Mouse (Mus musculus) lung, embryonic 14.5 days (tissue): Measurements from ENCODE around the gene Nxf3. TPM values are rescaled to one million over a fixed set of nuclear protein-coding genes. Genes with fewer than 3 reads are reported as not detected.
"Not testable (repeated sequence)": the region's sequence is repeated elsewhere in the genome, so short reads cannot be mapped to it uniquely, and the experiment has no call there.

Experiments used
- ATAC-seq: fragments of 200-750 bp; cut with Nextera tagmentation; 2 replicates; pipeline ENCODE4 v1.8.0; 2017; ENCODE audit warnings: mild to moderate bottlenecking, moderate TSS enrichment, moderate library complexity; ENCODE audit not compliant: insufficient read depth
- DNase-seq: peaks from one replicate; pipeline ENCODE4 v3.0.0-alpha.2; 2015
- H3K27ac ChIP-seq: fragments of 300-500 bp; sonication (generic); 2 replicates; pipeline ENCODE4 v1.5.1; 2014; ENCODE audit warnings: low read depth, mild to moderate bottlenecking, moderate library complexity
- H3K27me3 ChIP-seq: fragments of 300-500 bp; sonication (generic); 2 replicates; pipeline ENCODE4 v1.6.1; 2014; ENCODE audit warnings: low read length, control low read depth; ENCODE audit not compliant: insufficient read depth
- H3K36me3 ChIP-seq: fragments of 300-500 bp; sonication (generic); 2 replicates; pipeline ENCODE4 v1.6.1; 2014; ENCODE audit warnings: control low read depth; ENCODE audit not compliant: insufficient read depth
- H3K4me1 ChIP-seq: fragments of 300-500 bp; sonication (generic); 2 replicates; pipeline ENCODE4 v1.6.1; 2014; ENCODE audit warnings: antibody characterized with exemption, control low read depth; ENCODE audit not compliant: insufficient read depth
- H3K4me2 ChIP-seq: fragments of 300-500 bp; sonication (generic); 2 replicates; pipeline ENCODE4 v1.6.1; 2014; ENCODE audit warnings: mild to moderate bottlenecking
- H3K4me3 ChIP-seq: fragments of 300-500 bp; sonication (generic); 2 replicates; pipeline ENCODE4 v1.5.1; 2014; ENCODE audit warnings: low read depth, low read length
- H3K9ac ChIP-seq: fragments of 300-500 bp; sonication (generic); 2 replicates; pipeline ENCODE4 v1.6.1; 2014
- H3K9me3 ChIP-seq: fragments of 300-500 bp; sonication (generic); 2 replicates; pipeline ENCODE4 v1.6.1; 2016; ENCODE audit warnings: low read depth, low read length, control low read depth
- CTCF ChIP-seq: IDR thresholded peaks from 2 replicates; pipeline ENCODE4 v1.5.1; 2016; ENCODE audit warnings: antibody characterized with exemption, low read depth
- WGBS: fragments of 180-500 bp; shearing (Covaris S2); extraction: QIAGEN DNeasy Blood & Tissue Kit; methylation state at CpG from one replicate; pipeline ENCODE4 v1.1.7; 2014; 5-methylcytosine and 5-hydroxymethylcytosine counted together
- polyA plus RNA-seq: library from polyadenylated mRNA; unstranded; fragments of >200 nt; fragmentation: Nextera tagmentation; extraction: Ambion mirVana; gene quantifications from 2 replicates; pipeline ENCODE4 v1.2.1, GENCODE M21; 2014

Gene Nxf3
- polyA plus RNA-seq, 1 experiment from 2014 or later = 0.12 TPM

DNA sequence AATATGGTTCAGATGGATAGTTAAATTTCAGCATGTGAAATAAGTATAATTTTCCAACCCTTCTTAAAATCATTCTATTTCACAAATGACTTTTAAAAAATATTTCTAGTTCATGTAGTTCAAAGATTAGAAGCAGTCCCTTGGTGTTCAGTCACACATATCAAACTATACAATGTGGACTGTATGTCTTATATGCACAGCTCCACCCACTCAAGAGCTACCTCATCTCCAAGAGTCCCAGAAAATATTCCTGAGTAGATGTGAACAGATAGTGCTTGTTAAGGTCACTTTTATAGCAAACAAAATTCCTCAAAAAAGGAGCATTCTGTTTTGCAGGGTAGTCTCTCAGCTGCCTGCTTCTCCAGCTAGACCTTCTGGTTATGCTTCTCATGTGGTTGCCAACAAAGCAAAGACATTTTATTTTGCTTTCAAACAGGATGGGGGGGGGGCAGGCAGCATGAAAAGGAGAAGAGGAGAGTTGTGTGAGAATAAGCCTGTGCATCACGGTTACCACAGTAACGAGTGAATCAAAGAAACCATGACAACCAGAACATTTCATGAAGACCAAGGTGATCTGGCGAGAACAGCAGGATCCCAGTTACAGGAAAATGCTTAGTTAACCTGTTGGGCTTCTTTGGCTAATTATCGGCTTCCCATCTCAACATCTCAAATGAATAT is 19.1 kb upstream of the Nxf3 start:
- TF ChIP-seq CTCF = no peak
- no peak for DNase-seq
- Histone ChIP-seq H3K27ac (no peak overlapping the region), H3K9me3 (no peaks in the 10 kb centered on the region), H3K27me3 (no peaks in the 10 kb centered on the region), H3K4me1 (no peaks in the 10 kb centered on the region), H3K4me3 (no peak overlapping the region), H3K4me2 (no peak overlapping the region), H3K36me3 (no peaks in the 10 kb centered on the region), H3K9ac (no peak overlapping the region)
- WGBS = 71% methylated on average over 4 of the region's 4 CpGs
- no peak for ATAC-seq

DNA sequence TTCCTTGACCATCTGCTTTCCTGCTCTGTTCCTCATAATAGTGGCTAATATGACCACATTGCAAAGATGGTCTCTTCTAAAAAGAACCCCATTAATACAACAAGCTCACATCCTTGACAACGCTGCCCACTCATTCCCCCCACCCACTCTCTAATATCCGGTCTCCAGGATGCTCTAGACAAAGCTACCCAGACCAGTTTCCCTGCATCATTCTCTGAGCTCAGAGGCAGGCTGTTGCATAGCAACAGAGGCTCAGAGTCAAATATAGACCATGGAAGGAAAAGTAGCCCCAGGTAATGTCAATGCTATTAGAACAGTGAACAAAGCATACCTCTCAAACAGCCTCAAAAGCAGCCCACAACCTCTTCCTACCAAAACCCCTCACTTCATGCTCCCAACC is 9.4 kb upstream of the Nxf3 start:
- no peak overlapping the region for H3K9ac ChIP-seq
- 27% methylated on average over 2 of the region's 2 CpGs for WGBS
- H3K4me2 ChIP-seq = no peak overlapping the region
- no peak overlapping the region for H3K27ac ChIP-seq
- no peaks in the 10 kb centered on the region for H3K9me3 ChIP-seq
- ATAC-seq = no peak
- no peak overlapping the region for H3K4me3 ChIP-seq
- H3K27me3 ChIP-seq = no peaks in the 10 kb centered on the region
- no peak for DNase-seq
- no peaks in the 10 kb centered on the region for H3K4me1 ChIP-seq
- TF ChIP-seq CTCF = no peak
- no peaks in the 10 kb centered on the region for H3K36me3 ChIP-seq

DNA sequence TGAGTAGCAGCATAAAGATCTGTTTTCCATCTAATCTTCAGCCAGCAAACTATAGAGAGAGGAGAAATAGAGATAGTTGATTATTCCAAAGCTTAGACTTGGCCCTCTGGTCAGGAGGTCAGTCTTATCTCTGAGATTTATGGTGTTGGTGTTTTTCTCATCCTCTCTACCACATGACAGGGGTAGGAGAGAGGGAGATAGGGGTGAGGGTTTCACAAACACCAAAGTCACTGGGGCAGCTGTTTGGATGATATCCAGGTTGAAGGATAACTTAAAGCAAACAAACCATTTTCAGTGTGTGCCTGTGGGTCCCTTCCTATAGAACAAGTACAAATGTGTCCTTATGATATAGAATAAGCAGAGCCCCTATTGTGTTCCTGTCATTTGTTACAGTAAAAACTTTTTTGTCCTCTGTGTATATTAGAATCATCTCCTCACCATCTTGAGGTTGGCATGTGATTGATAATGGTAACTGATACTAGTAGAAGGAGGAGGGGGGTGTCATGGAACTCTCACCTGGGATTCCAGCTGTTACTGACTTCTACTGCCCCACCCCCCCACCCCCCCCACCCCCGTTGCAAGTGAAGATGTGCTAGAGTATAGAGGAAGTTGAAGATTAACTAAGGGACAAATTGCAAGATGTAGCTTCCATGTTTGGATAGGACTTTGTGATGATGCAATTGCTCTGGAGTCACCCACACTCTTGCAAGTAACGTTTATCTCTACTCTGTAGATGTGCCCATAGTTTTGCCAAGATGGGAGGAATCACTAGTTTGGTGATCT is 7.6 kb upstream of the Nxf3 start:
- 7% methylated on average over 2 of the region's 2 CpGs for WGBS
- no peak overlapping the region for H3K4me3 ChIP-seq
- H3K4me1 ChIP-seq = no peaks in the 10 kb centered on the region
- ATAC-seq = peak; percentile 47; the same call in 1 of the 2 replicates
- DNase-seq = peak; percentile 37
- no peak for TF ChIP-seq CTCF
- no peaks in the 10 kb centered on the region for H3K36me3 ChIP-seq
- H3K27me3 ChIP-seq = no peaks in the 10 kb centered on the region
- no peak overlapping the region for H3K9ac ChIP-seq
- no peak overlapping the region for H3K27ac ChIP-seq
- no peak overlapping the region for H3K4me2 ChIP-seq
- H3K9me3 ChIP-seq = no peaks in the 10 kb centered on the region

DNA sequence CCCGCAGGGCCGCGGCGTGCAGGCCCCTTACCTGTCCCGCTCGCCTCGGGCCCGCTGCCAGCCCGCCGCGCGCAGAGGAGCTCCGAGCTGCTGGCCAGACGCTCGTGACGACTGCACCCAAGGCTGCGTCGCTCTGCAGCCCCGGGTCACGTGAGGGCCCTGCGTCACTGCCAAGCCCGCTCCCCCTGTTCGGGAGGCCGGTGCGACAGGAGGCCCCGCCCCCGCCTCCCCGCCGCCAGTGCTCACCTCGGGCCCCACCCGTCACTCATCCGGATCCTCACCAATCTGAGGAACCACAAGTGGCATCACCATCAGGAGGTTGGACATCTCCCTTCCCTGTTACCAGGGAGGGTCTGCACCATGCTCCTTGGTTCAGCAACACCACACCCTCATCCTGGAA is 17.0 kb downstream of the Nxf3 start, which contains the start of gene Bex2:
Bex2 (minus strand) TSS at position 217 of the 400 bp plus-strand sequence.
- WGBS = 60% methylated on average over 2 of the region's 32 CpGs

DNA sequence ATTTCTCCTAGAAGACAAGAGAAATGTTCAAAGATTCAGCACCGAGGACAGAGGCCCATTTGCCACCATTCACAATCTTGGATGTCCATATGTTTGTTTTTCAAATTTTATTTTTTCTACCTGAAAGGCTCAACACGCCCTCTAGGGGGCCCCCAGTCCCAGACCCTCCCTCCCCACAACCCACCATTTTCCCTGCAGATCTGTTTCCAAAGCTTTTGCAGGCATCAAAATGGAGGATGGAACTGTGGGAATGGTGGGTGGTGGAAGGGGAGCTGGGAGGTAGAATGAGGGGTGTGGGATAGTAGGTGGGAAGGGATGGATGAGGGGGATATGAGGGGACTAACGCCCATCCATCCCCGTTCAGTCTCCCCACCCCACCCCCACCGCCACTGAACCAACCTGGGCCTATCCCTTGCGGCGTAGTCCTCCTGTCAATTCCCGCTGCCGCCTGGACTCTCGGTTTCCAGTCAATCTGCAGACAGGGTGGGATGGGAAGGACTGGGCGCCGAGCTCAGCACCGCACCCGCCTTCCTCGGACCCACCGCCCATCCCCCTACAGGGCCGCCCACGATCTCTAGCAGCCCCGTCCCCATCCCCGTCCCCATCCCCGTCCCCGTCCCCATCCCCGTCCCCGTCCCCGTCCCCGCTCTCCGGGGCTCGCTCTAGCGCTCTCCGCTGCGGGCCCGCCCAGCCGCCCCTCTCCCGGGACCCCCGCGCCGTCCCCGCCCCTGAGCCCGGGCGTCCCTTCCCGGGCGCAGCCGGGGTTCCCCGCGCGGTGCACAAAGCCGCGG is 17.7 kb downstream of the Nxf3 start:
- WGBS = 9% methylated on average over 18 of the region's 48 CpGs
- peak; percentile 72 for ATAC-seq
- TF ChIP-seq CTCF = peak; percentile 20; the same call in 1 of the 2 replicates
- peak overlapping the region; percentile 29 for H3K4me3 ChIP-seq
- H3K9ac ChIP-seq, H3K27ac ChIP-seq, H3K27me3 ChIP-seq, H3K4me1 ChIP-seq, H3K36me3 ChIP-seq, H3K9me3 ChIP-seq: not testable (repeated sequence)
- peak; percentile 71 for DNase-seq
- H3K4me2 ChIP-seq = peak overlapping the region; percentile 55

More for the DNA sequence above, 17.0 kb downstream of the Nxf3 start, which contains the start of gene Bex2:
- not testable (repeated sequence) for H3K4me1 ChIP-seq, H3K27me3 ChIP-seq, H3K27ac ChIP-seq, H3K36me3 ChIP-seq, DNase-seq, H3K9ac ChIP-seq, H3K9me3 ChIP-seq
- peak within 1 kb of the TSS; percentile 29 for H3K4me3 ChIP-seq
- peak; percentile 98 for ATAC-seq
- peak within 1 kb of the TSS; percentile 55 for H3K4me2 ChIP-seq

DNA sequence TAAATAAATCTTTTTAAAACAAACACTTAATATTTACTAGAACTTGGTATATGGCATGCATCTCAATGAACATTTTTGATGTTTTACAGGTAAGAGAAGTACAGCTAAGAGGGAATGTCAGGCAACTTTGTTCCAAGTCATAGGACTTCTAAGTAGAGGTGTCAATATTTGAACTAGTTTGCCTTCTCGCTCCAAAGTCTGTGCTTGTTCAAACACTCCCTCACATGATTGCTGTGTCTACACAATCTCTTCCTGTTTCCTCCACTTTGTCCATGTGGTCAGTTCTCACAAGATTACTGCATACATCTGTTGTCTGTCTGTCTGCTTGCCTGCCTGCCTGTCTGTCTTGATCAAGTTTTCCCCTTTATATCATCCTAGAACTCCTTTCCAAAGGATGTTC is 24.4 kb downstream of the Nxf3 start:
- Histone ChIP-seq H3K9me3 (no peaks in the 10 kb centered on the region), H3K9ac (no peak overlapping the region), H3K36me3 (no peaks in the 10 kb centered on the region), H3K4me2 (no peak overlapping the region), H3K27me3 (no peaks in the 10 kb centered on the region), H3K4me1 (no peaks in the 10 kb centered on the region), H3K27ac (no peak overlapping the region), H3K4me3 (no peak overlapping the region)
- ATAC-seq (0 out of 2 replicates have a peak, but pooled peaks have one; percentile 24), DNase-seq (peak; percentile 20)
- WGBS = 56% methylated on average over 1 of the region's 1 CpGs
- TF ChIP-seq CTCF = no peak

DNA sequence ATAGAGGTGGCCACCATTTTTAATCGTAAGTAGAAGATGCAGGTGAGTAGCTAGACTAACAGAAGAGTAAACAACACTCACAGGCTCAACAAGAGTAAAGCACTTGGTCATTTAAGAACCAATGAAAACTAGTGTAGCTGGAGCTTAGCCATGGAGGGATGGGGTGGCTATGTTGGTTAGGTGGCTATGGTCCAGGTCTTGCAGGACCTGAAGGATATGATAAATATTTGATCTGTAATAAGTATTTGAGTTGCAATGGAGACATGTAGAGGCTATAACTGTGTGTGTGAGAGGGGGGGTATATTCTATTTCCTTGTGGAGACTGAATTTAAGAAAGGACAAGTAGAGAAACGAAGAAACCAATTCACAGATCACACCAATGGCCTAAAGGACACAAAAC is 33.8 kb downstream of the Nxf3 start:
- no peaks in the 10 kb centered on the region for H3K27me3 ChIP-seq
- H3K9ac ChIP-seq = no peak overlapping the region
- no peak overlapping the region for H3K27ac ChIP-seq
- H3K4me2 ChIP-seq = no peak overlapping the region
- ATAC-seq (no peak), DNase-seq (no peak)
- H3K9me3 ChIP-seq = no peaks in the 10 kb centered on the region
- H3K4me1 ChIP-seq = no peaks in the 10 kb centered on the region
- H3K4me3 ChIP-seq = no peak overlapping the region
- WGBS = 65% methylated on average over 2 of the region's 2 CpGs
- no peak for TF ChIP-seq CTCF
- no peaks in the 10 kb centered on the region for H3K36me3 ChIP-seq
